Mouse (Mus musculus) midbrain, postnatal 0 days (tissue): ENCODE results near the gene Bcl7a. TPM values are rescaled to one million over a fixed set of nuclear protein-coding genes. Genes with fewer than 3 reads are reported as not detected.
A peak's percentile ranks its signal among the peaks of the same experiment; 100 is the strongest.

Experiments
- ATAC-seq: fragments of 200-750 bp; cut with Nextera tagmentation; 2 replicates; pipeline ENCODE4 v1.8.0; 2017; ENCODE audit warnings: moderate number of reproducible peaks, mild to moderate bottlenecking, moderate TSS enrichment, moderate library complexity; ENCODE audit not compliant: low FRiP score
- DNase-seq: peaks from one replicate; pipeline ENCODE4 v3.0.0-alpha.2; 2015; ENCODE audit warnings: low spot score
- H3K27ac ChIP-seq: fragments of 300-500 bp; sonication (generic); 2 replicates; pipeline ENCODE4 v1.5.1; 2014; ENCODE audit warnings: low read depth, mild to moderate bottlenecking, low read length, mixed read lengths
- H3K27me3 ChIP-seq: fragments of 300-500 bp; sonication (generic); 2 replicates; pipeline ENCODE4 v1.6.1; 2014; ENCODE audit warnings: low read length, control low read depth, mixed read lengths; ENCODE audit not compliant: insufficient read depth
- H3K36me3 ChIP-seq: fragments of 300-500 bp; sonication (generic); 2 replicates; pipeline ENCODE4 v1.6.1; 2014; ENCODE audit warnings: low read length, control low read depth, mixed read lengths; ENCODE audit not compliant: insufficient read depth
- H3K4me1 ChIP-seq: fragments of 300-500 bp; sonication (generic); 2 replicates; pipeline ENCODE4 v1.6.1; 2014; ENCODE audit warnings: mild to moderate bottlenecking, control low read depth, antibody characterized with exemption, low read length, mixed read lengths; ENCODE audit not compliant: insufficient read depth
- H3K4me2 ChIP-seq: fragments of 300-500 bp; sonication (generic); 2 replicates; pipeline ENCODE4 v1.6.1; 2014; ENCODE audit warnings: low read depth, mild to moderate bottlenecking, low read length, mixed read lengths; ENCODE audit not compliant: poor library complexity, severe bottlenecking
- H3K4me3 ChIP-seq: fragments of 300-500 bp; sonication (generic); 2 replicates; pipeline ENCODE4 v1.5.1; 2014; ENCODE audit warnings: low read depth, mild to moderate bottlenecking, low read length, moderate library complexity
- H3K9ac ChIP-seq: fragments of 300-500 bp; sonication (generic); replicated peaks from 2 replicates; pipeline ENCODE4 v1.6.1; 2014; ENCODE audit warnings: mild to moderate bottlenecking, low read length, moderate library complexity, mixed read lengths; ENCODE audit not compliant: poor library complexity, severe bottlenecking
- H3K9me3 ChIP-seq: fragments of 300-500 bp; sonication (generic); 2 replicates; pipeline ENCODE4 v1.6.1; 2016; ENCODE audit warnings: low read length, control low read depth
- CTCF ChIP-seq: IDR thresholded peaks from 2 replicates; pipeline ENCODE4 v1.5.1; 2016; ENCODE audit warnings: antibody characterized with exemption, mild to moderate bottlenecking
- WGBS: fragments of 180-500 bp; shearing (Covaris S2); extraction: QIAGEN DNeasy Blood & Tissue Kit; methylation state at CpG from one replicate; pipeline ENCODE4 v1.1.7; 2014; 5-methylcytosine and 5-hydroxymethylcytosine counted together
- polyA plus RNA-seq: library from polyadenylated mRNA; unstranded; fragments of >200 nt; fragmentation: Nextera tagmentation; extraction: Ambion mirVana; gene quantifications from 2 replicates; pipeline ENCODE4 v1.2.1, GENCODE M21; 2015
- total RNA-seq: library from RNA; depleted of rRNA; stranded (reverse); fragments of >200 nt; gene quantifications from 2 replicates; pipeline ENCODE4 v1.2.3, GENCODE M21; 2014

The Bcl7a gene
- total and polyA plus RNA-seq, 2 experiments from 2014 or later, result 21.6 to 40.7 TPM

DNA sequence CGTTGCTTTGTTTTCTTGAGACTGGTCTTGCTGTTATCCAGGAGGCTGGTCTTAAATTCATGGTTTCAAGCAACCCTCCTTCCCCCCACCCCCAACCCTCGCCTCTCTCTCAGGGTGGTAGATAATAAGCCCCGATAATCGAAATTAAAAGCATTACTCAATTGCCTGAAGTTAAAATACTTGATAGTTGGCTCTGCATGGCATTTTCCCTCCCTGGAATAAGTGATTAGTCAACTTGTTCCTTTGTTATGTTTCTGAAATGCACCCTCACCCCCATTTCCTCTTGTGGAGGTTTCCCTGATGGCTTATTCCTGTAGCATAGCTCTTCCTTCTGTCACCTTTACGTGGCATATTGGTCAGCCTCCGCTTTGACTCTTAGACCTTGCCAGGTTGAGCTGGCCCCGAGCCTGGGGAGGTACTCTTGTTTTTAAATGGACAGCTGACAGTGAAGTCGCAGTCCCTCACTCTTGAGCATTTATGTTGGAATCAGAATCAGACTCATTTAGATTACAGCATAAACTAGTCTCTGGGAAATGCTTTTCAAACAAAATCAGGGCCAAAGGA lies 53.3 kb downstream of the Bcl7a start:
- 61% methylated on average over 8 of the region's 8 CpGs for WGBS
- ATAC-seq, result no peak
- H3K4me1 ChIP-seq, result peaks cover 25% of the 10 kb centered on the region

DNA sequence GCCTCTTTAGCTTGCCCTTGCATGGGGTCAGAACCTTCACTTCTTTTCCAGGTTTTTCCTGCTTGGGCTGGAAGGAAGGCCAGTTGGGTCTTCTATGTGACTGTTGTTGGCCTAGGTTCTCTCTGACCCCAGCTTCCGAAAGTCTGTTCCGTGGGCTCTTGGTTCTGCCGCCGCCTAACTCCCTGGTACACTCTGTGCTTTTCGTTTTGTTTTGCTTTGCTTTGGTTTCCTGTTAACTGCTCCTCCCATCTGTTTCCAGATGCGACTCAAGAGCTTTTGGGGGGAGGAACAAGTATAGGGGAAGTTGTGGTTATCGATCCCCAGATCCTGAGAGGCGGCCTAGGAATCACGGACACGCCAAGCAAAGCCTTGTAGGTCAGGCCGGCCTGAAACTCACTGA lies 54.2 kb downstream of the Bcl7a start:
- Histone ChIP-seq H3K27me3 (no peaks in the 10 kb centered on the region), H3K4me2 (peak overlapping the region; percentile 74), H3K36me3 (no peaks in the 10 kb centered on the region), H3K27ac (no peak overlapping the region), H3K9ac (no peak overlapping the region), H3K4me3 (0 out of 2 replicates have a peak overlapping the region, but pooled peaks have one; percentile 9), H3K9me3 (no peaks in the 10 kb centered on the region), H3K4me1 (peaks cover 25% of the 10 kb centered on the region)
- DNase-seq (no peak), ATAC-seq (no peak)
- no peak for TF ChIP-seq CTCF
- WGBS, result 81% methylated on average over 11 of the region's 11 CpGs

More for the DNA sequence above, 53.3 kb downstream of the Bcl7a start:
- Histone ChIP-seq H3K4me3 (peak overlapping the region; percentile 96), H3K9me3 (no peaks in the 10 kb centered on the region), H3K27me3 (no peaks in the 10 kb centered on the region), H3K4me2 (peak overlapping the region; percentile 74), H3K36me3 (no peaks in the 10 kb centered on the region), H3K27ac (no peak overlapping the region), H3K9ac (peak overlapping the region; percentile 85)
- TF ChIP-seq CTCF, result no peak
- DNase-seq, result no peak

DNA sequence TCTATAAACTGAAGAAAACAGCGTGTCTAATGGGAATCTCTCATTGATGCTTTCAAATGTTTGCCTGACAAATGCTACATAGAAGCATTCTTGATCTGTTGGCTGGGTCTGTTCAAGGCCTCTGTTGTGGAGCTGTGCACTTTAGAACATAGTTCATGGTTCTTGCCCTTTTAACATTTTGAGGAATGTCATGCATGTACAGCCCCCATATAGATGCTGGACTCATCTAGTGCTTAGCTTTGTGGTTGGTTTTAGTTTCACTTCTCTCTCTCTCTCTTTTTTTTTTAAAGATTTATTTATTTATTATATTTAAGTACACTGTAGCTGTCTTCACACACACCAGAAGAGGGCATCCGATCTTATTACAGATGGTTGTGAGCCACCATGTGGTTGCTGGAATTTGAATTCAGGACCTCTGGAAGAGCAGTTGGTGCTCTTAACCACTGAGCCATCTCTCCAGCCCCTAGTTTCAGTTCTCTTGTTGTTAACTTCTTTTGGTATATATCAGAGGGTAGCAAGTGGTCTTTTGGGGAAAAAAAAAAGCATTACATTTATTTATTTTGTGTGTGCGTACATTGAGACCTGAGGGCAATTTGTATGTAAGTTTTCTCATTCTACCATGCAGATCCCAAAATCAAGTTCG lies 55.3 kb downstream of the Bcl7a start:
- no peak overlapping the region for H3K4me2 ChIP-seq
- H3K9ac ChIP-seq, result no peak overlapping the region
- no peaks in the 10 kb centered on the region for H3K36me3 ChIP-seq
- DNase-seq (no peak), ATAC-seq (no peak)
- WGBS, result 88% methylated on average over 4 of the region's 4 CpGs
- peaks cover 23% of the 10 kb centered on the region for H3K4me1 ChIP-seq
- H3K27ac ChIP-seq, result no peak overlapping the region
- no peaks in the 10 kb centered on the region for H3K9me3 ChIP-seq
- no peaks in the 10 kb centered on the region for H3K27me3 ChIP-seq
- H3K4me3 ChIP-seq, result no peak overlapping the region
- TF ChIP-seq CTCF, result no peak

GRCm38 (mm10) chr5:123404480-123404879 lies 60.8 kb downstream of the Bcl7a start:
- WGBS, result 95% methylated on average over 3 of the region's 3 CpGs
- Histone ChIP-seq H3K4me2 (no peak overlapping the region), H3K4me1 (no peaks in the 10 kb centered on the region), H3K36me3 (no peaks in the 10 kb centered on the region), H3K9me3 (no peaks in the 10 kb centered on the region), H3K4me3 (no peak overlapping the region), H3K27ac (no peak overlapping the region), H3K27me3 (no peaks in the 10 kb centered on the region), H3K9ac (no peak overlapping the region)
- no peak for TF ChIP-seq CTCF
- ATAC-seq (no peak), DNase-seq (no peak)

DNA sequence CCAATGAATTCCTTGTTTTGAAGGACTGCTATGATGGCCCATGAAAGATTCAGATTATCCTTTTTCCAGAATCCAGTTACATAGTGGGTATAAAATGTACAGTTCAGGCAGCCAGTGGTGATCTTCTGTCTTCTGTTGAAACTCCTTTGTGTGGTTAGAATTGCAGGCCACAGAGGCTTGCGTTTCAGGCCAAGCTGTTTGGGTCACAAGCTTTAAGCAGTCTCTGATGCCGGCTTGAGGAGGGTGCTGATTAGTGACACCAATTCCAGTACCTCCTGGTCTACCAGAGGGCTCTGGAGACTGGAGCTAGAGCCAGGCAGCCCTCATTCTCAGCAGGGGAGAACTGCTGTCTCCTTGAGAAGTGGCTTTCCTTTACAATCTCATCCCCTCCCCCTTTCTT lies 63.3 kb downstream of the Bcl7a start:
- DNase-seq (no peak), ATAC-seq (no peak)
- H3K27me3 ChIP-seq, result no peaks in the 10 kb centered on the region
- H3K36me3 ChIP-seq, result no peaks in the 10 kb centered on the region; the same call in 1 of the 2 replicates
- H3K4me2 ChIP-seq, result no peak overlapping the region
- H3K4me3 ChIP-seq, result no peak overlapping the region
- H3K27ac ChIP-seq, result no peak overlapping the region
- no peak for TF ChIP-seq CTCF
- no peak overlapping the region for H3K9ac ChIP-seq
- 53% methylated on average over 2 of the region's 2 CpGs for WGBS
- H3K4me1 ChIP-seq, result no peaks in the 10 kb centered on the region
- no peaks in the 10 kb centered on the region for H3K9me3 ChIP-seq

- ATAC-seq (no peak), DNase-seq (no peak)
- Histone ChIP-seq H3K4me1 (no peaks in the 10 kb centered on the region), H3K36me3 (no peaks in the 10 kb centered on the region; the same call in 1 of the 2 replicates), H3K4me2 (no peak overlapping the region), H3K27ac (no peak overlapping the region), H3K9me3 (no peaks in the 10 kb centered on the region), H3K27me3 (no peaks in the 10 kb centered on the region), H3K9ac (no peak overlapping the region), H3K4me3 (no peak overlapping the region)
- 41% methylated on average over 3 of the region's 3 CpGs for WGBS
- no peak for TF ChIP-seq CTCF
Observed at GRCm38 (mm10) chr5:123408176-123408575, 64.5 kb downstream of the Bcl7a start.
